Comparison of ENCODE assay signal across 8 mouse cellular contexts in genomic region chr10:80139439-80139775, GRCm38 (mm10). TPM values are rescaled to one million over a fixed set of nuclear protein-coding genes. Genes with fewer than 3 reads are reported as not detected.
DNase-seq lines count a peak whose midpoint lies in the region; ATAC-seq lines count a peak whose summit lies in the region.

No protein-coding gene starts in this region.

- H3K9me3 ChIP-seq in kidney, embryonic 16.5 days (ENCODE audit: low read length), result no peaks in the 10 kb centered on the region
- no peaks in the 10 kb centered on the region for H3K9me3 ChIP-seq in hindbrain, embryonic 13.5 days
- H3K9me3 ChIP-seq in midbrain, embryonic 15.5 days, result no peaks in the 10 kb centered on the region

- peaks cover 20% of the 10 kb centered on the region for H3K27me3 ChIP-seq in kidney, embryonic 16.5 days (ENCODE audit: insufficient read depth, low read length)
- peaks cover 25% of the 10 kb centered on the region for H3K27me3 ChIP-seq in hindbrain, embryonic 13.5 days
- H3K27me3 ChIP-seq in midbrain, embryonic 15.5 days (replicated peaks), result no peaks in the 10 kb centered on the region

- DNase-seq in kidney, adult 11 months, result no peak
- peak; percentile 75 for DNase-seq in ZHBTc4 (ENCODE audit: low read depth, low spot score)
- no peak for DNase-seq in adrenal gland, adult 8-10 months
- no peak for DNase-seq in gastrocnemius, postnatal 10 days
- DNase-seq in embryo, embryonic 10 days (ENCODE audit: low spot score), result no peak

- peak overlapping the region; percentile 80 for H3K4me3 ChIP-seq in kidney, embryonic 16.5 days (ENCODE audit: low read length)
- peak overlapping the region; percentile 82 for H3K4me3 ChIP-seq in hindbrain, embryonic 13.5 days
- peak overlapping the region; percentile 79 for H3K4me3 ChIP-seq in midbrain, embryonic 15.5 days

- peak overlapping the region; percentile 79 for H3K27ac ChIP-seq in kidney, embryonic 16.5 days (ENCODE audit: low read length)
- peak overlapping the region; percentile 98 for H3K27ac ChIP-seq in hindbrain, embryonic 13.5 days
- H3K27ac ChIP-seq in midbrain, embryonic 15.5 days, result peak overlapping the region; percentile 96

- peak overlapping the region; percentile 89 for H3K9ac ChIP-seq in kidney, embryonic 16.5 days (replicated peaks; ENCODE audit: low read length)
- H3K9ac ChIP-seq in hindbrain, embryonic 13.5 days, result peak overlapping the region; percentile 97
- peak overlapping the region; percentile 97 for H3K9ac ChIP-seq in midbrain, embryonic 15.5 days

- peaks cover 16% of the 10 kb centered on the region for H3K36me3 ChIP-seq in kidney, embryonic 16.5 days (ENCODE audit: insufficient read depth, low read length)
- peaks cover 33% of the 10 kb centered on the region for H3K36me3 ChIP-seq in hindbrain, embryonic 13.5 days
- peaks cover 15% of the 10 kb centered on the region; the same call in 1 of the 2 replicates for H3K36me3 ChIP-seq in midbrain, embryonic 15.5 days (replicated peaks)

- under 1% methylated on average over 9 of the region's 10 CpGs for WGBS in kidney, embryonic 16.5 days
- 3% methylated on average over 8 of the region's 10 CpGs for WGBS in hindbrain, embryonic 13.5 days
- WGBS in midbrain, embryonic 15.5 days, result 2% methylated on average over 10 of the region's 10 CpGs

- peak overlapping the region; percentile 99 for H3K4me2 ChIP-seq in kidney, embryonic 16.5 days (replicated peaks; ENCODE audit: low read depth, low read length)
- H3K4me2 ChIP-seq in hindbrain, embryonic 13.5 days, result peak overlapping the region; percentile 93
- peak overlapping the region; percentile 94 for H3K4me2 ChIP-seq in midbrain, embryonic 15.5 days

- no peak for ATAC-seq in kidney, embryonic 16.5 days (ENCODE audit: low FRiP score, low TSS enrichment)
- peak; percentile 2; the same call in 1 of the 2 replicates for ATAC-seq in hindbrain, embryonic 13.5 days (ENCODE audit: low FRiP score)
- ATAC-seq in midbrain, embryonic 15.5 days (replicated peaks), result no peak

- H3K4me1 ChIP-seq in kidney, embryonic 16.5 days (ENCODE audit: insufficient read depth, low read length), result peaks cover 49% of the 10 kb centered on the region
- peaks cover 67% of the 10 kb centered on the region for H3K4me1 ChIP-seq in hindbrain, embryonic 13.5 days (replicated peaks)
- peaks cover 60% of the 10 kb centered on the region for H3K4me1 ChIP-seq in midbrain, embryonic 15.5 days

RNA-seq across cellular contexts. Expression of gene Atp5d, which starts 1.0 kb away (rescaled TPM):
- polyA plus RNA-seq in kidney, embryonic 16.5 days (2015; fragmentation: Nextera tagmentation; extraction: Ambion mirVana), result 676 and 688 TPM in 2 replicates
- polyA plus RNA-seq in hindbrain, embryonic 13.5 days (2015; fragmentation: Nextera tagmentation; extraction: Ambion mirVana), result 434 and 449 TPM in 2 replicates
- 444 and 468 TPM in 2 replicates for polyA plus RNA-seq in midbrain, embryonic 15.5 days (2015; fragmentation: Nextera tagmentation; extraction: Ambion mirVana)
- 100 to 1,000 TPM; 380 to 452 (median 425) TPM for total RNA-seq in adrenal gland, adult 8-10 months (2022)
- 100 to 1,000 TPM; 576 to 659 TPM for total RNA-seq in gastrocnemius, postnatal 10 days (2021)

RNA-seq across cellular contexts. Expression of gene Cbarp, which starts 1.2 kb away (rescaled TPM):
- polyA plus RNA-seq in kidney, embryonic 16.5 days (2015; fragmentation: Nextera tagmentation; extraction: Ambion mirVana), result 6.4 and 7.3 TPM in 2 replicates
- 57.4 and 59.2 TPM in 2 replicates for polyA plus RNA-seq in hindbrain, embryonic 13.5 days (2015; fragmentation: Nextera tagmentation; extraction: Ambion mirVana)
- 65.7 and 66.9 TPM in 2 replicates for polyA plus RNA-seq in midbrain, embryonic 15.5 days (2015; fragmentation: Nextera tagmentation; extraction: Ambion mirVana)
- 10 to 100 TPM; 58.4 to 92.4 (median 81.9) TPM for total RNA-seq in adrenal gland, adult 8-10 months (2022)
- total RNA-seq in gastrocnemius, postnatal 10 days (2021), result 1 to 10 TPM; 2.3 to 3.2 TPM

RNA-seq across cellular contexts. Expression of gene Midn, which starts 8.7 kb away (rescaled TPM):
- 15.9 and 16.8 TPM in 2 replicates for polyA plus RNA-seq in kidney, embryonic 16.5 days (2015; fragmentation: Nextera tagmentation; extraction: Ambion mirVana)
- 32.4 and 34.7 TPM in 2 replicates for polyA plus RNA-seq in hindbrain, embryonic 13.5 days (2015; fragmentation: Nextera tagmentation; extraction: Ambion mirVana)
- 29.5 and 29.9 TPM in 2 replicates for polyA plus RNA-seq in midbrain, embryonic 15.5 days (2015; fragmentation: Nextera tagmentation; extraction: Ambion mirVana)
- total RNA-seq in adrenal gland, adult 8-10 months (2022), result 100 to 1,000 TPM in 1 of 4 experiments, 10 to 100 TPM in 3; 56.4 to 145 (median 90.1) TPM
- 10 to 100 TPM; 34.3 to 62.7 TPM for total RNA-seq in gastrocnemius, postnatal 10 days (2021)

RNA-seq across cellular contexts. Expression of gene Stk11, which starts 23.8 kb away (rescaled TPM):
- polyA plus RNA-seq in kidney, embryonic 16.5 days (2015; fragmentation: Nextera tagmentation; extraction: Ambion mirVana), result 18.2 and 20.2 TPM in 2 replicates
- 16.3 and 18.2 TPM in 2 replicates for polyA plus RNA-seq in hindbrain, embryonic 13.5 days (2015; fragmentation: Nextera tagmentation; extraction: Ambion mirVana)
- 19.6 and 20.5 TPM in 2 replicates for polyA plus RNA-seq in midbrain, embryonic 15.5 days (2015; fragmentation: Nextera tagmentation; extraction: Ambion mirVana)
- 100 to 1,000 TPM; 127 to 146 (median 143) TPM for total RNA-seq in adrenal gland, adult 8-10 months (2022)
- total RNA-seq in gastrocnemius, postnatal 10 days (2021), result 100 to 1,000 TPM; 105 to 110 TPM

RNA-seq across cellular contexts. Expression of gene Cirbp, which starts 26.4 kb away (rescaled TPM):
- 96.2 and 101 TPM in 2 replicates for polyA plus RNA-seq in kidney, embryonic 16.5 days (2015; fragmentation: Nextera tagmentation; extraction: Ambion mirVana)
- 364 and 409 TPM in 2 replicates for polyA plus RNA-seq in hindbrain, embryonic 13.5 days (2015; fragmentation: Nextera tagmentation; extraction: Ambion mirVana)
- 364 and 392 TPM in 2 replicates for polyA plus RNA-seq in midbrain, embryonic 15.5 days (2015; fragmentation: Nextera tagmentation; extraction: Ambion mirVana)
- 100 to 1,000 TPM in 3 of 4 experiments, 10 to 100 TPM in 1; 44.2 to 234 (median 162) TPM for total RNA-seq in adrenal gland, adult 8-10 months (2022)
- 10 to 100 TPM; 84.3 to 88.4 TPM for total RNA-seq in gastrocnemius, postnatal 10 days (2021)
